Mouse (Mus musculus) stomach, postnatal 0 days (tissue): ENCODE data around the gene Prrg4. TPM values are rescaled to one million over a fixed set of nuclear protein-coding genes. Genes with fewer than 3 reads are reported as not detected.

Experiments used
- ATAC-seq: fragments of 200-750 bp; cut with Nextera tagmentation; 2 replicates; pipeline ENCODE4 v1.8.0; 2017; ENCODE audit not compliant: low FRiP score, low TSS enrichment
- DNase-seq: peaks from one replicate; pipeline ENCODE4 v3.0.0-alpha.2; 2016; ENCODE audit warnings: low spot score
- H3K27ac ChIP-seq: fragments of 300-500 bp; sonication (generic); replicated peaks from 2 replicates; pipeline ENCODE4 v1.5.1; 2014; ENCODE audit warnings: mild to moderate bottlenecking, control low read depth
- H3K27me3 ChIP-seq: fragments of 300-500 bp; sonication (generic); 2 replicates; pipeline ENCODE4 v1.6.1; 2014; ENCODE audit warnings: low read length; ENCODE audit not compliant: control insufficient read depth, insufficient read depth
- H3K36me3 ChIP-seq: fragments of 300-500 bp; sonication (generic); 2 replicates; pipeline ENCODE4 v1.6.1; 2014; ENCODE audit warnings: low read length, mixed read lengths; ENCODE audit not compliant: control insufficient read depth, insufficient read depth
- H3K4me1 ChIP-seq: fragments of 300-500 bp; sonication (generic); replicated peaks from 2 replicates; pipeline ENCODE4 v1.6.1; 2014; ENCODE audit warnings: antibody characterized with exemption; ENCODE audit not compliant: control insufficient read depth, insufficient read depth
- H3K4me2 ChIP-seq: fragments of 300-500 bp; sonication (generic); replicated peaks from 2 replicates; pipeline ENCODE4 v1.6.1; 2014; ENCODE audit warnings: low read depth, mild to moderate bottlenecking, control low read depth, moderate library complexity
- H3K4me3 ChIP-seq: fragments of 300-500 bp; sonication (generic); 2 replicates; pipeline ENCODE4 v1.5.1; 2014; ENCODE audit warnings: low read depth, low read length, control low read depth
- H3K9ac ChIP-seq: fragments of 300-500 bp; sonication (generic); 2 replicates; pipeline ENCODE4 v1.6.1; 2014; ENCODE audit warnings: mild to moderate bottlenecking, low read length, control low read depth, mixed read lengths
- H3K9me3 ChIP-seq: fragments of 300-500 bp; sonication (generic); 2 replicates; pipeline ENCODE4 v1.6.1; 2016; ENCODE audit warnings: low read length; ENCODE audit not compliant: control insufficient read depth
- CTCF ChIP-seq: IDR thresholded peaks from 2 replicates; pipeline ENCODE4 v1.5.1; 2016; ENCODE audit warnings: antibody characterized with exemption, low read depth, mild to moderate bottlenecking, moderate library complexity
- EP300 ChIP-seq: optimal IDR thresholded peaks from 2 replicates; pipeline ENCODE3; 2016; ENCODE audit warnings: antibody characterized with exemption
- WGBS: fragments of 180-500 bp; shearing (Covaris S2); extraction: QIAGEN DNeasy Blood & Tissue Kit; methylation state at CpG from one replicate; pipeline ENCODE4 v1.1.7; 2014; 5-methylcytosine and 5-hydroxymethylcytosine counted together
- polyA plus RNA-seq: library from polyadenylated mRNA; unstranded; fragments of >200 nt; fragmentation: Nextera tagmentation; extraction: Ambion mirVana; gene quantifications from 2 replicates; pipeline ENCODE4 v1.2.1, GENCODE M21; 2015

Gene Prrg4
- polyA plus RNA-seq, 1 experiment from 2014 or later, result 4.0 TPM

GRCm38 (mm10) chr2:104815561-104816370, 33.9 kb downstream of the Prrg4 start:
- Histone ChIP-seq H3K36me3 (no peaks in the 10 kb centered on the region), H3K4me3 (peak overlapping the region; percentile 94), H3K9me3 (no peaks in the 10 kb centered on the region), H3K27me3 (no peaks in the 10 kb centered on the region), H3K27ac (peak overlapping the region; percentile 98), H3K4me2 (peak overlapping the region; percentile 85), H3K9ac (peak overlapping the region; percentile 98), H3K4me1 (peaks cover 3% of the 10 kb centered on the region; the same call in 1 of the 2 replicates)
- DNase-seq, result peak; percentile 61
- ATAC-seq, result peak; percentile 36
- 0% methylated on average over 32 of the region's 33 CpGs for WGBS
- TF ChIP-seq CTCF, result 0 out of 2 replicates have a peak, but pooled peaks have one; percentile 5
- no peak for TF ChIP-seq EP300

DNA sequence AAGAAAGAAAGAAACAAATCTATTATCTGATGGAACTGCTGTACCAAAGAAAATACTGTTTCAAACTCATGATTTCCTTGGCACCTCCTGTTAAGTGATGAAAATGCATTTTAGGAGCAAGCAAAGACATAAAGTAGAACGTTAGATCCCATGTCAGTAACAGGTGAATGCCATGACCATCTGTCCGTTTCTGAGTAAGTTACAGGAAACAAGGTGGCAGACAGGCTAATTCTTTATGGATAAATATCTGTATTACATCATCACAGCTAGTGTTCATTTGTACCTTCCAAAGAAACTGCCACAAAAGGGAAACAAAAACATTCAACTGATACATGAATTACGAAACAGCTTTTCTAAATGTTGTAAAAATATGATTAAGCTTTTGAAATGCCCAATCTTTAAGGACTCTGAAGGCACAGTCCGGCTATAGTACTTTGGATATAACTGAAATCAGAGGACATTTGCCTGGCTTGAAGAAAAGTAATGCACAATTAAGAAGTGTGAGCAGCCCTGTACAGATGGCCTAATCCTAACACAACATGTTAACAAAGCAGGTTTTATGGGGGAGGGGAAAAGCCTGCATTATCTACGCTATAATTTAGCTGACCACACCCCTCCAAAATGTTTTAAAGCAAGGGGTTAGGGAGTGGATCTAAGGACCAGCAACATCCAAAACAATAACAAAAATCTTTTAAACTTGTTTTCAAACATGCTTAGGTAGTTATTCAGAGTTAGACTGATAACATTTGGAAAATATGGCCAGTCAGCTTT, 35.3 kb downstream of the Prrg4 start:
- no peaks in the 10 kb centered on the region for H3K9me3 ChIP-seq
- H3K36me3 ChIP-seq, result no peaks in the 10 kb centered on the region

GRCm38 (mm10) chr2:104805435-104805834, 44.2 kb downstream of the Prrg4 start:
- WGBS, result 61% methylated on average over 1 of the region's 1 CpGs
- no peaks in the 10 kb centered on the region for H3K9me3 ChIP-seq
- no peaks in the 10 kb centered on the region for H3K4me1 ChIP-seq
- TF ChIP-seq EP300 (no peak), CTCF (no peak)
- ATAC-seq, result no peak
- H3K27me3 ChIP-seq, result no peaks in the 10 kb centered on the region
- no peaks in the 10 kb centered on the region for H3K36me3 ChIP-seq
- no peak overlapping the region for H3K9ac ChIP-seq
- DNase-seq, result no peak
- no peak overlapping the region for H3K4me2 ChIP-seq
- no peak overlapping the region for H3K27ac ChIP-seq
- H3K4me3 ChIP-seq, result no peak overlapping the region

More for the DNA sequence above, 35.3 kb downstream of the Prrg4 start:
- TF ChIP-seq EP300, result no peak
- TF ChIP-seq CTCF, result no peak
- DNase-seq (no peak), ATAC-seq (no peak)
- Histone ChIP-seq H3K4me3 (no peak overlapping the region), H3K4me1 (peaks cover 3% of the 10 kb centered on the region; the same call in 1 of the 2 replicates), H3K4me2 (no peak overlapping the region), H3K27ac (no peak overlapping the region), H3K27me3 (no peaks in the 10 kb centered on the region), H3K9ac (no peak overlapping the region)
- 43% methylated on average over 5 of the region's 5 CpGs for WGBS

Other genes with a start within 250 kb of the Prrg4 start
- gene Tcp11l1, start 137.7 kb downstream of the Prrg4 start, polyA plus RNA-seq, result 22.0 and 23.9 TPM in 2 replicates
- gene Pin1rt1, start 133.5 kb downstream of the Prrg4 start, polyA plus RNA-seq, result 0.08 TPM in 1 of 2 replicates, not detected in the other
- gene Depdc7, start 107.0 kb downstream of the Prrg4 start, polyA plus RNA-seq, result 7.3 and 7.4 TPM in 2 replicates
- gene Qser1, start 33.1 kb downstream of the Prrg4 start, polyA plus RNA-seq, result 2.6 and 3.1 TPM in 2 replicates
- gene Ccdc73, start 17.9 kb upstream of the Prrg4 start, polyA plus RNA-seq, result 5.6 and 6.5 TPM in 2 replicates
- 213 and 215 TPM in 2 replicates for gene Eif3m, start 167.2 kb upstream of the Prrg4 start, polyA plus RNA-seq
- not detected in 2 replicates for gene Gm11060, start 242.1 kb upstream of the Prrg4 start, polyA plus RNA-seq